In genomic region chr11:120356900-120357299, GRCm38 (mm10) we compare ENCODE assay signal across 14 mouse cellular contexts. TPM values are rescaled to one million over a fixed set of nuclear protein-coding genes. Genes with fewer than 3 reads are reported as not detected.
DNase-seq lines count a peak whose midpoint lies in the region; ATAC-seq and TF ChIP-seq lines count a peak whose summit lies in the region.
"Had no signal": no experiment of that assay in that cellular context is flagged by ENCODE, and none has a peak within 500 bp of the region (broad histone marks: within the 10 kb centered on the region; RNA-seq: fewer than 3 reads in every experiment).

No protein-coding gene starts in this region.

- no peak for TF ChIP-seq EP300 in liver, postnatal 0 days (IDR thresholded peaks at IDR 0.05; ENCODE audit: low read depth)

- TF ChIP-seq POLR2A in bone marrow macrophage, adult 2 months (IDR thresholded peaks at IDR 0.05; ENCODE audit: borderline replicate concordance, low read depth, low read length) = no peak

- intact Hi-C loops in gastrocnemius, adult 2 months (cut with DNase I) = no loop called here

- H3K27me3 ChIP-seq in liver, embryonic 13.5 days = peaks cover 5% of the 10 kb centered on the region; the same call in 1 of the 2 replicates
- H3K27me3 ChIP-seq in liver, postnatal 0 days (ENCODE audit: insufficient read depth, low read length) = no peaks in the 10 kb centered on the region
- no peaks in the 10 kb centered on the region; the same call in 1 of the 2 replicates for H3K27me3 ChIP-seq in intestine, embryonic 16.5 days (replicated peaks; ENCODE audit: control insufficient read depth, insufficient read depth, low read length)

- WGBS in liver, embryonic 13.5 days (ENCODE audit: insufficient replicate concordance) = 80% methylated on average over 4 of the region's 4 CpGs
- whole genome bisulfite sequencing in liver, postnatal 0 days (ENCODE audit: insufficient replicate concordance) = 91% methylated on average over 4 of the region's 4 CpGs
- 94% methylated on average over 4 of the region's 4 CpGs for WGBS in intestine, embryonic 16.5 days

- no peak overlapping the region for H3K27ac ChIP-seq in gastrocnemius, adult 2 months
- H3K27ac ChIP-seq in liver, embryonic 13.5 days = peak overlapping the region; percentile 93
- no peak overlapping the region for H3K27ac ChIP-seq in liver, postnatal 0 days (ENCODE audit: low read depth)
- no peak overlapping the region for H3K27ac ChIP-seq in bone marrow macrophage, adult 2 months (ENCODE audit: insufficient read depth, low read depth, low read length)
- peak overlapping the region; percentile 87; the same call in 1 of the 2 replicates for H3K27ac ChIP-seq in intestine, embryonic 16.5 days (ENCODE audit: low read length)

- no peak for TF ChIP-seq CTCF in gastrocnemius, adult 2 months (IDR thresholded peaks at IDR 0.05)
- no peak for TF ChIP-seq CTCF in liver, postnatal 0 days (IDR thresholded peaks at IDR 0.05; ENCODE audit: low read depth)
- 0 out of 2 replicates have a peak, but pooled peaks have one; percentile 6 for TF ChIP-seq CTCF in bone marrow macrophage, adult 2 months (IDR thresholded peaks at IDR 0.05; ENCODE audit: low read depth, low read length)

- no peaks in the 10 kb centered on the region for H3K36me3 ChIP-seq in liver, embryonic 13.5 days
- H3K36me3 ChIP-seq in liver, postnatal 0 days (replicated peaks; ENCODE audit: insufficient read depth, low read length) = no peaks in the 10 kb centered on the region
- no peaks in the 10 kb centered on the region for H3K36me3 ChIP-seq in intestine, embryonic 16.5 days (ENCODE audit: control insufficient read depth, insufficient read depth, low read length)

- no peak overlapping the region for H3K4me2 ChIP-seq in liver, embryonic 13.5 days
- no peak overlapping the region for H3K4me2 ChIP-seq in liver, postnatal 0 days (ENCODE audit: low read depth, low read length)
- no peak overlapping the region for H3K4me2 ChIP-seq in intestine, embryonic 16.5 days (ENCODE audit: low read depth, low read length)

- H3K9ac ChIP-seq in liver, embryonic 13.5 days = no peak overlapping the region
- no peak overlapping the region for H3K9ac ChIP-seq in liver, postnatal 0 days (replicated peaks)
- no peak overlapping the region for H3K9ac ChIP-seq in intestine, embryonic 16.5 days (ENCODE audit: low read depth, low read length)

- no peak for ATAC-seq in liver, embryonic 13.5 days (ENCODE audit: low read depth)
- ATAC-seq in liver, postnatal 0 days = no peak
- no peak for ATAC-seq in intestine, embryonic 16.5 days
- ATAC-seq in frontal cortex, adult (ENCODE audit: low TSS enrichment) = no peak
- ATAC-seq: activated CD4-positive, CD25-positive, alpha-beta regulatory T cell, adult 4 months had no signal

- DNase-seq in gastrocnemius, adult 2 months = peak; percentile 5
- no peak for DNase-seq in gastrocnemius, adult 18-20 months (ENCODE audit: low spot score)
- no peak for DNase-seq in liver, embryonic 13.5 days
- DNase-seq in liver, postnatal 0 days = no peak
- DNase-seq in right cerebral cortex, postnatal 36 days (ENCODE audit: low spot score in 2 of 2) = no peak
- DNase-seq: cerebellum, adult 9-10 months; heart, postnatal 36 days; kidney, adult 11 months had no signal

- no peak overlapping the region for H3K4me3 ChIP-seq in gastrocnemius, adult 2 months
- H3K4me3 ChIP-seq in liver, embryonic 13.5 days (replicated peaks) = no peak overlapping the region
- H3K4me3 ChIP-seq in liver, postnatal 0 days (ENCODE audit: low read depth, low read length) = no peak overlapping the region
- no peak overlapping the region for H3K4me3 ChIP-seq in bone marrow macrophage, adult 2 months (ENCODE audit: insufficient read depth, low read length)
- no peak overlapping the region for H3K4me3 ChIP-seq in intestine, embryonic 16.5 days (ENCODE audit: low read length)

- peaks cover 66% of the 10 kb centered on the region for H3K4me1 ChIP-seq in liver, embryonic 13.5 days (replicated peaks)
- peaks cover 45% of the 10 kb centered on the region for H3K4me1 ChIP-seq in liver, postnatal 0 days (ENCODE audit: insufficient read depth)
- H3K4me1 ChIP-seq in bone marrow macrophage, adult 2 months (ENCODE audit: control insufficient read depth, insufficient read depth, low read length) = peaks cover 58% of the 10 kb centered on the region
- H3K4me1 ChIP-seq in intestine, embryonic 16.5 days (ENCODE audit: control insufficient read depth, insufficient read depth, low read length) = peaks cover 52% of the 10 kb centered on the region

- no peaks in the 10 kb centered on the region for H3K9me3 ChIP-seq in liver, embryonic 13.5 days (replicated peaks)
- H3K9me3 ChIP-seq in liver, postnatal 0 days (ENCODE audit: low read length) = no peaks in the 10 kb centered on the region
- no peaks in the 10 kb centered on the region for H3K9me3 ChIP-seq in intestine, embryonic 16.5 days (ENCODE audit: control insufficient read depth, low read length)

RNA-seq across cellular contexts. Expression of gene Fscn2, which starts 4.4 kb away (rescaled TPM):
- total RNA-seq in gastrocnemius, adult 2 months (2021) = under 1 TPM in 1 of 2 experiments, not detected in 1; 0.87 TPM
- total RNA-seq in gastrocnemius, adult 18-20 months (2021) = under 1 TPM; 0.39 to 0.52 TPM
- polyA plus RNA-seq in liver, embryonic 13.5 days (2015; fragmentation: Nextera tagmentation; extraction: Ambion mirVana) = not detected in 2 replicates
- not detected in 2 replicates for polyA plus RNA-seq in liver, postnatal 0 days (2015; fragmentation: Nextera tagmentation; extraction: Ambion mirVana)
- not detected in 2 replicates for polyA plus RNA-seq in bone marrow macrophage, adult 2 months (2012; ENCODE audit: insufficient read depth, insufficient read length, missing spikeins)
- polyA plus RNA-seq in intestine, embryonic 16.5 days (2015; fragmentation: Nextera tagmentation; extraction: Ambion mirVana) = 0.55 TPM in 1 of 2 replicates, not detected in the other
- total RNA-seq: granulocyte monocyte progenitor cell, adult 5-6 weeks; heart, postnatal 36 days had no signal
- polyA plus RNA-seq: small intestine, adult 2 months had no signal

RNA-seq across cellular contexts. Expression of gene Actg1, which starts 8.6 kb away (rescaled TPM):
- 100 to 1,000 TPM; 201 to 262 TPM for total RNA-seq in gastrocnemius, adult 2 months (2021)
- 100 to 1,000 TPM; 158 to 253 TPM for total RNA-seq in gastrocnemius, adult 18-20 months (2021)
- polyA plus RNA-seq in liver, embryonic 13.5 days (2015; fragmentation: Nextera tagmentation; extraction: Ambion mirVana) = 712 and 750 TPM in 2 replicates
- 463 and 498 TPM in 2 replicates for polyA plus RNA-seq in liver, postnatal 0 days (2015; fragmentation: Nextera tagmentation; extraction: Ambion mirVana)
- polyA plus RNA-seq in bone marrow macrophage, adult 2 months (2012; ENCODE audit: insufficient read depth, insufficient read length, missing spikeins) = 2,086 and 2,131 TPM in 2 replicates
- polyA plus RNA-seq in intestine, embryonic 16.5 days (2015; fragmentation: Nextera tagmentation; extraction: Ambion mirVana) = 2,886 and 2,944 TPM in 2 replicates

RNA-seq across cellular contexts. Expression of gene Faap100, which starts 21.7 kb away (rescaled TPM):
- 10 to 100 TPM; 18.5 to 18.8 TPM for total RNA-seq in gastrocnemius, adult 2 months (2021)
- 10 to 100 TPM in 1 of 2 experiments, 1 to 10 TPM in 1; 8.3 to 19.3 TPM for total RNA-seq in gastrocnemius, adult 18-20 months (2021)
- polyA plus RNA-seq in liver, embryonic 13.5 days (2015; fragmentation: Nextera tagmentation; extraction: Ambion mirVana) = 7.8 and 8.7 TPM in 2 replicates
- polyA plus RNA-seq in liver, postnatal 0 days (2015; fragmentation: Nextera tagmentation; extraction: Ambion mirVana) = 5.5 and 5.8 TPM in 2 replicates
- polyA plus RNA-seq in bone marrow macrophage, adult 2 months (2012; ENCODE audit: insufficient read depth, insufficient read length, missing spikeins) = 10.4 and 13.1 TPM in 2 replicates
- polyA plus RNA-seq in intestine, embryonic 16.5 days (2015; fragmentation: Nextera tagmentation; extraction: Ambion mirVana) = 26.6 and 28.6 TPM in 2 replicates

Comparison
In these comparisons a context has a peak if more than half of its experiments do, and no peak if none do; other contexts are left out.
1. H3K27ac ChIP-seq: peak in liver, embryonic 13.5 days (single experiment) and intestine, embryonic 16.5 days (single experiment); none in gastrocnemius, adult 2 months (single experiment), liver, postnatal 0 days (single experiment) and bone marrow macrophage, adult 2 months (single experiment).